Mouse (Mus musculus) midbrain, embryonic 12.5 days (tissue): ENCODE results near the gene Gba2. TPM values are rescaled to one million over a fixed set of nuclear protein-coding genes. Genes with fewer than 3 reads are reported as not detected.
"Not testable (repeated sequence)": the region's sequence is repeated elsewhere in the genome, so short reads cannot be mapped to it uniquely, and the experiment has no call there.

ENCODE experiments used
- ATAC-seq: fragments of 200-750 bp; cut with Nextera tagmentation; 2 replicates; pipeline ENCODE4 v1.8.0; 2017; ENCODE audit warnings: low read depth, moderate TSS enrichment, moderate library complexity; ENCODE audit not compliant: low FRiP score
- H3K27ac ChIP-seq: fragments of 300-500 bp; sonication (generic); replicated peaks from 2 replicates; pipeline ENCODE4 v1.5.1; 2016; ENCODE audit warnings: mild to moderate bottlenecking
- H3K27me3 ChIP-seq: fragments of 300-500 bp; sonication (generic); 2 replicates; pipeline ENCODE4 v1.6.1; 2016; ENCODE audit warnings: mild to moderate bottlenecking
- H3K36me3 ChIP-seq: fragments of 300-500 bp; sonication (generic); 2 replicates; pipeline ENCODE4 v1.6.1; 2016
- H3K4me1 ChIP-seq: fragments of 300-500 bp; sonication (generic); 2 replicates; pipeline ENCODE4 v1.6.1; 2016
- H3K4me2 ChIP-seq: fragments of 300-500 bp; sonication (generic); replicated peaks from 2 replicates; pipeline ENCODE4 v1.6.1; 2016; ENCODE audit warnings: mild to moderate bottlenecking, moderate library complexity
- H3K4me3 ChIP-seq: fragments of 300-500 bp; sonication (generic); 2 replicates; pipeline ENCODE4 v1.5.1; 2016; ENCODE audit warnings: mild to moderate bottlenecking
- H3K9ac ChIP-seq: fragments of 300-500 bp; sonication (generic); replicated peaks from 2 replicates; pipeline ENCODE4 v1.6.1; 2016; ENCODE audit warnings: mild to moderate bottlenecking, moderate library complexity
- H3K9me3 ChIP-seq: fragments of 300-500 bp; sonication (generic); 2 replicates; pipeline ENCODE4 v1.6.1; 2016; ENCODE audit warnings: mild to moderate bottlenecking
- WGBS: fragments of 180-500 bp; shearing (Covaris S2); methylation state at CpG from one replicate; pipeline ENCODE4 v1.1.7; 2016; 5-methylcytosine and 5-hydroxymethylcytosine counted together
- polyA plus RNA-seq: library from polyadenylated mRNA; unstranded; fragments of >200 nt; fragmentation: Nextera tagmentation; extraction: Ambion mirVana; gene quantifications from 2 replicates; pipeline ENCODE4 v1.2.1, GENCODE M21; 2016

Gba2 gene
- polyA plus RNA-seq, 1 experiment from 2014 or later: 49.2 TPM

DNA sequence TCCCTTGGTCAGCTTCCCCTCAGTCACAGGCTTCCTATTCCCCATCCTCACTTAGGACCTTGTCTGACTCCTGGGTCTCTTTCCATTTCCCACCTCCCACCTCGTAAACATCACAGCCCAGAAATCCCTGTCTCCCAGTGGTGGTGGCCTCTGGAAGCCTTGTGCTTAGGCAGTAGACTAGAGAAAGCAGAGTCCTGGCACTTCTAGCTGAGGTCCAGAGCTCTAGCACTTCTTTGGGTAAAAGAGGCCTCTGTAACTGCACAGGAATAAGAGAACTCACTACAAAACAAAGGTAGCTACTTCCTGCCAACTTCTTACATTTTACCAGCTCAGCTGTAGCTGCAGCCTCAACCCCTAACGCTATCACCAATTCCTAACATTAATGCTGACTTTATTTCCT is 17.7 kb downstream of the Gba2 start:
- WGBS: 47% methylated on average over 2 of the region's 2 CpGs

DNA sequence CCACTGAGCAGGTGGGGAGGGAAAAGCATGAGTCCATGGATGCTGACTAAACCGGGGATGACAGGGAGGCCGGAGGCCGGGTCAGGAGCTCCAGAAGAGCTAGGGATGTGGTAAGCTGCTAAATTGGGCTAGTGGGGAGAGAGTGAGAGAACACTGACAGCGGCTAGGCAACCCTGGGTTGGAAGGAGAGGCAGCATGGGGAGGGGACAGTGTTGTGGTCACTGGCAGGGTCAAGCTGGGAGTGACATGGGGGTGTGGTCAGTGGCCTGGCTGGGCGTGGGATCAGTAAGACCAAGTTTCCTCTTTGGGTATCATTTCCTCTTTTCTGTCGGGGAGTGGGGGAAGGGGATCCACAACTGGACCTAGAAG is 18.4 kb downstream of the Gba2 start:
- Histone ChIP-seq H3K27me3 (no peaks in the 10 kb centered on the region), H3K4me2 (peak overlapping the region; percentile 87), H3K4me1 (peaks cover 49% of the 10 kb centered on the region), H3K4me3 (no peak overlapping the region), H3K9ac (peak overlapping the region; percentile 28; the same call in 1 of the 2 replicates), H3K36me3 (peaks cover 23% of the 10 kb centered on the region), H3K27ac (no peak overlapping the region), H3K9me3 (no peaks in the 10 kb centered on the region)
- ATAC-seq: no peak
- 70% methylated on average over 5 of the region's 6 CpGs for WGBS

More for the DNA sequence above, 17.7 kb downstream of the Gba2 start:
- no peaks in the 10 kb centered on the region for H3K27me3 ChIP-seq
- H3K4me1 ChIP-seq: peaks cover 49% of the 10 kb centered on the region
- H3K4me3 ChIP-seq: peak overlapping the region; percentile 92
- H3K36me3 ChIP-seq: peaks cover 23% of the 10 kb centered on the region
- H3K9ac ChIP-seq: peak overlapping the region; percentile 93
- no peak overlapping the region for H3K27ac ChIP-seq
- no peak for ATAC-seq
- peak overlapping the region; percentile 87 for H3K4me2 ChIP-seq
- H3K9me3 ChIP-seq: no peaks in the 10 kb centered on the region

DNA sequence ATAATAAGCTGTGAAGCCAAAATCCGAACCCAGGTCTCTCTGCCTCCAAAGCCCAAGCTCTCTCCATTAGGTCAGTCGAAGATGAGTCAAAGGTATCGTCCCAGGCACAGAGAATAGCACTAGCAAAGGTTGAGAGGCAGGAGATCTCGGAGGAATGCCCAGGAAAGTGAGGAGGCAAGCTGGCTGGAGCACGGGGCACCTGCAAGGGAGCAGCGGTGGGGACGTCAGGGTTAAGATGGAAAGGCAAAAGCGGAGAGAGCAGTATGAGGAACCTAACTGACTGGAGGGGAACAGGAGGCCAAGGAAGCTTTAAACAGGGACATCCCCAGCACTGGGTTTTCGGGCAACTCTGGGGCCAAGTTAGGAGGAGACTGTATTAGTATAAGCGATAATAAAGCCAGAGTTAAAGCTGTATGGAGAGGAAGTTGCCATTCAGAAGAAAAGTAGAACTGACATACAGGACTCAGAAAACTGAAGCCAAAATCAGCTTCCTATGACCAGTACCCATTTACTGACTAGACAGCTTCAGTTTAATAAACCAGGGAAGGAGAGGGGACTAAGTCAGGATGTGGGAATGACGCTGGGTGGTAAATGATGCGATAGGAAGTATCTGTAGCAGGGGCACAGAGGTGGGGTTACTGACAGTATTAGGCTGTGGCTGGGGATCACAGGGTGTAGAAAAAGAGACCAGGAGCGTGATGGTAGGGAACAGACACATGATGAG is 19.0 kb downstream of the Gba2 start:
- peaks cover 49% of the 10 kb centered on the region for H3K4me1 ChIP-seq
- no peak overlapping the region for H3K27ac ChIP-seq
- no peak for ATAC-seq
- peak overlapping the region; percentile 28; the same call in 1 of the 2 replicates for H3K9ac ChIP-seq
- H3K27me3 ChIP-seq: no peaks in the 10 kb centered on the region
- 83% methylated on average over 13 of the region's 13 CpGs for WGBS
- H3K4me2 ChIP-seq: no peak overlapping the region
- no peaks in the 10 kb centered on the region for H3K9me3 ChIP-seq
- H3K4me3 ChIP-seq: no peak overlapping the region
- peaks cover 23% of the 10 kb centered on the region for H3K36me3 ChIP-seq

DNA sequence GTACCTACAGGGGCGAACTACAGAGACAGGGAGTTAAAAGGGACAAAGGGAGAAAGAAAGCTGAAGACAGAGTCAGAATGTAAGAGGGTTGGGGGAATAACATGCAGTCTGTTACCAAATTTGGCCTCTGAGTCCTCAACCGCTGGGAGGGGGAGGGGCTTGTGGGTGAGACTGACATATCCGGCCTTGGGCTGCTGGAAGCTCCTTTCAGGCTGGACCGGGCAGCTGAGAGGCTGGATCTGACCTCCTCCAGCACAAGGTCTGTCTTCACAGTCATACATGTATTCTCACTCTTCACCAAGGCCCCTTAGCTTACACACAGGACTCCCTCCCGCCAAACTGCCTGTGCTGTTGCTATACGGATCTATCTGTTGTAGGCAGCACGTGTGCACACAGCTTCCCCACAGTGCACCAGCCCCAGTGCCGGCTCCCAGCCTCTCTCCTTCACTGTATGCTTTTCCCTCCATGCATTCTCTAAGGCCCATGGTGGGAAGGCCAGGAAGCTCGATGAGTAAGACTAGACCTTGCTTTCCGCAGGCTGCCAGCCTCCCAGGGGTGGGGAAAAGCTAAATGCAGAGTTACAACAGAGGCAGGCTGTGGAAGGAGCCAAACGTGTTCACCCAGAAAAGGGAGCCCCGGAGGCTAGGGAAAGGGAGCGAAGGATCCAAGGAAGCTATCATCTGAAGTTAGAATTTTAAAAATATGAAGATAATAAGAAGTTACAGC is 19.9 kb downstream of the Gba2 start:
- 42% methylated on average over 13 of the region's 13 CpGs for WGBS
- Histone ChIP-seq H3K4me2 (peak overlapping the region; percentile 6; the same call in 1 of the 2 replicates), H3K9ac (peak overlapping the region; percentile 43), H3K4me3 (no peak overlapping the region), H3K4me1 (peaks cover 44% of the 10 kb centered on the region), H3K27ac (no peak overlapping the region), H3K27me3 (no peaks in the 10 kb centered on the region), H3K36me3 (peaks cover 30% of the 10 kb centered on the region), H3K9me3 (no peaks in the 10 kb centered on the region)
- no peak for ATAC-seq

DNA sequence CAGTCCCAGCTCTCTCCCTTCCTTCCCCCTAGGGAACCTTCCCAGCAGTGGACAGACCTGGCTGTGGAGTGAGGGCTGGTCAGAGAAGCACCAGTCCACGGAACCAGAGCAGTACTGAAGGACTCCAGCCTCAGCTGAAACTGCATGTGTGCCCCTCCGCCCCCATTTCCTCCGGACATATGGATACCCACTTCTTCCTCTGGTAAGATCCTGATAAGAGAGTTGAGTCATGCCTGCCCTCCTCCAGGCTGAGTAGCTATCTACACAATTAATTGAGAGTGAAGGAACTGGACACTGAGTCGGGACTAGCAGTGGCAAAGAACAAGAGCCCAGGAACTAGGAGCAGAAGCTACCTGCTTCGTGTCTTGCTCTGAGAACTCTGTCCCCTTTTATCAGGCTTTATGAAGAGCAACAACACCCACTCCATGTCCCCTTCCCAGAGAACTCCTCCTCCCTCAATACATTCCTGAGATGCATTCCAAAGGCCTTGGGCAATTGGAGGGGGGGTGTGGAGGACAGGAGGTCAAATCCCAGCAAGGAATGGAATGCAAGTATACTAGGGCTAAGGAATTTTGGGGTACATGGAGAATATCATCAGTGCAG is 20.5 kb downstream of the Gba2 start:
- Histone ChIP-seq H3K4me3 (no peak overlapping the region), H3K27me3 (no peaks in the 10 kb centered on the region), H3K27ac (no peak overlapping the region), H3K36me3 (peaks cover 37% of the 10 kb centered on the region), H3K4me2 (peak overlapping the region; percentile 6; the same call in 1 of the 2 replicates), H3K9me3 (no peaks in the 10 kb centered on the region), H3K9ac (no peak overlapping the region), H3K4me1 (peaks cover 38% of the 10 kb centered on the region)
- 62% methylated on average over 5 of the region's 5 CpGs for WGBS
- ATAC-seq: no peak

DNA sequence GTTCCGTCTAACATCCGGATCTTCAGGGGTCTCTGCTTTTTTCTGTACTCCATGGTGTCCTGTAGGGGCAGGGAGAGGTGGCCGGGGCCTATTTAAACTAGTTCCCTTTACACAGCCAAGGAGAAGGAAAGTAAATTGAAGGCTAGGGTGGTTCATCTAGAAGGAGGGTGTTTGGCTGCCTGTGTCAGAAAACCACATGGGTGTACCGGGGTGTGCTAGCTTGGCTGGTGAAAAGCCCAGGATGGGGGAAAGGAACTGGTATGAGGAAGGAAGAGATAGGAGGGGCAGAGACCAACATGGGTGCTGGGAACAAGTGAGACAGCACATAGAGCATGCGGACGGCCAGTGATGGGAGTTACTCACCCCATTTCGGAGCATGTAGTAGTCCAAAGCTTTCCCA is 22.7 kb downstream of the Gba2 start:
- Histone ChIP-seq H3K36me3 (peaks cover 59% of the 10 kb centered on the region), H3K4me3 (no peak overlapping the region), H3K9me3 (no peaks in the 10 kb centered on the region), H3K4me2 (no peak overlapping the region), H3K4me1 (peaks cover 28% of the 10 kb centered on the region), H3K27me3 (no peaks in the 10 kb centered on the region), H3K9ac (no peak overlapping the region), H3K27ac (no peak overlapping the region)
- ATAC-seq: no peak
- WGBS: 97% methylated on average over 7 of the region's 7 CpGs

DNA sequence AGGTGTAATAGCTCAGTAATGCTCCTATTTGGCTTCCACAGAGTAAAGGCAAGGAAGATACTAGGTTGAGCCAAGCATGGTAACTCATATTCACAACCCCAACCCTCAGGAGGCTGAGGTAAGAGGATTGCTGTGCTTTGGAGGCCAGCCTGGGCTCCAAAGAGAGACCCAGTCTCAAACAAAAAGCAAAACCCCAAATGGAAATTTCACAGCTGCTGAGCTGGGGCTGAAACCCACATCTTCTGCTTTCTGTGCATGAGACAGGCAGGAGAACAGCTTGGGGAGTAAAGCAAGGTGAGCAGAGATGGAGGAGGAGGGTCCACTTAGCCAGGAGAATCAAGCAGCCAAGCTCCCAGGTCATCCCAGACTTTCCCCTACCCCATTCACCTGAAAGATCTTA is 24.8 kb downstream of the Gba2 start:
- no peak overlapping the region for H3K4me3 ChIP-seq
- peaks cover 79% of the 10 kb centered on the region for H3K36me3 ChIP-seq
- H3K4me2 ChIP-seq: no peak overlapping the region
- no peaks in the 10 kb centered on the region for H3K9me3 ChIP-seq
- H3K27ac ChIP-seq: no peak overlapping the region
- peaks cover 9% of the 10 kb centered on the region for H3K4me1 ChIP-seq
- H3K27me3 ChIP-seq: no peaks in the 10 kb centered on the region
- no peak for ATAC-seq
- H3K9ac ChIP-seq: no peak overlapping the region

DNA sequence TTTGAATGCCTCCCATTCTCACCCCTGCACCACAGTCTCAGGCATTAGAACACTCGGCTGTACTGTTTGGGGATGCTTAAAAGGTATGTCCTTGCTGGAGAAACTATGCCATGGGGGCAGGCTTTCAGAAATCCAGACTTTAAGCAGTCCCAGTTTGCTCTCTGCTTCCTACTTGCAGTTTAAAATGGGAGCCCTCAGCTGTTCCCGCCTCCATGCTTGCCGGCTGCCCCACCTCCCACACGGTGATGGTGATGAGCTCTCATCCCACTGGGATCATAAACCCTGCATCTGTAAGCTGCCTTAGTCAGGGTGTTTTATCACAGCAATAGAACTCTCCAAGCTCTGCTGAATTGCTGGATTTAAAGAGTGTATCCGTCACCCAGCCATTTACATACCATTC is 26.2 kb downstream of the Gba2 start:
- 95% methylated on average over 5 of the region's 5 CpGs for WGBS
- H3K4me1 ChIP-seq: no peaks in the 10 kb centered on the region
- no peak overlapping the region for H3K9ac ChIP-seq
- no peaks in the 10 kb centered on the region for H3K9me3 ChIP-seq
- H3K4me3 ChIP-seq: no peak overlapping the region
- ATAC-seq: no peak
- no peaks in the 10 kb centered on the region for H3K27me3 ChIP-seq
- H3K36me3 ChIP-seq: peaks cover 94% of the 10 kb centered on the region
- H3K27ac ChIP-seq: no peak overlapping the region
- H3K4me2 ChIP-seq: no peak overlapping the region

DNA sequence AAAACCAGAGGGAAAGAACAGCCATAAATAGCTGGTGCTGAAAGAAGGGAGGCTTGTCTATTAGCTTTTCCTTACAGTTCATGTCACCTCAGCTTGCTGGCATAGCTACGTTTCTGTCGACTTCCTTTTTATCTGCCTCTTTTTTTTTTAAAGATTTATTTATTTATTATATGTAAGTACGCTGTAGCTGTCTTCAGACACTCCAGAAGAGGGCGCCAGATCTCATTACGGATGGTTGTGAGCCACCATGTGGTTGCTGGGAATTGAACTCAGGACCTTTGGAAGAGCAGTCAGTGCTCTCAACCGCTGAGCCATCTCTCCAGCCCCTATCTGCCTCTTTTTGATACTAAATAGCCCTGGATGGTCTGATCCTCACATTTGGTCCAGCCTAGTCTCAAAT is 26.8 kb downstream of the Gba2 start:
- H3K4me2 ChIP-seq, H3K27ac ChIP-seq, ATAC-seq, H3K9ac ChIP-seq, H3K4me3 ChIP-seq, H3K9me3 ChIP-seq, H3K4me1 ChIP-seq, H3K27me3 ChIP-seq: not testable (repeated sequence)
- WGBS: 86% methylated on average over 6 of the region's 6 CpGs
- peaks cover 99% of the 10 kb centered on the region for H3K36me3 ChIP-seq

DNA sequence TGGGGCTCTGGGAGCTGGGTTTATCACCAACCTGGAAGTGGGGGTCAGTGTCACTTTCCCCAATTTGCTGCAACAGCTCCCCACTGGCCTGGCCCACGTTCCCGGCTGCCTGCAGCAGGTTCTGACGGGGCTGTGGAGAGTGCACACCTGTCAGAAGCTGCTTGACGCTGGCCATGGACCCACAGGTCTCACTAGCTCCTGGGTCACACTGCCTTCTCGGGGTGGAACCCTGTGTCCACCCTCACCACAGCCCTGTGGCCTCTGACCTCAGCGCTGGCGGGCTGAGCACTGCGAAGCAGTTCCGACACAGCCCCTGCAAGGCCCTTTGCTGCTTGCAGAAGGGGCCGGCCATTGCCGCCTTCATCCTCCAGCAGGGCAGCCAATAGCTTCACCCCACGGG is 29.6 kb downstream of the Gba2 start:
- WGBS: 92% methylated on average over 12 of the region's 12 CpGs
- H3K9me3 ChIP-seq: no peaks in the 10 kb centered on the region

DNA sequence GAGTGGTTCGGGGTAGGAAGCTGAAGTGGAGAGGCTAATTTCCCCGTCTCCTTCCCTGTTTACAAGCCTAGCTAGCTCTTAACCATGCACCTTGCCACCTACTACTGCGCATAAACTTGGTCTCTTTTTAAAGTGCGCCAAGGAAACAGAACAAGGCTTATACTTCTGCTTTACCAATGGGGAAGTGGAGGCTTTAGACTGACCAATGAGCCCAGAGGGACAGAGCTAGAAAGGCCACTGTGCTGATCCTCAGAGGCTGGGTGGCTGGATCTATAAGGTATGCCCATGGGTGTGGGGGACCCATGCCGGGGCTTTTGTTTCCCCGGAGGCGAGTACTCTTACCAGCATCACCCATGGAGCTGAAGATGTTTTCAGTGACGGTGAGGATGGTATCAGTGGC is 31.5 kb downstream of the Gba2 start:
- no peaks in the 10 kb centered on the region for H3K27me3 ChIP-seq
- no peak overlapping the region for H3K9ac ChIP-seq
- WGBS: 97% methylated on average over 8 of the region's 8 CpGs
- no peak overlapping the region for H3K27ac ChIP-seq
- no peak overlapping the region for H3K4me3 ChIP-seq
- H3K9me3 ChIP-seq: no peaks in the 10 kb centered on the region
- peaks cover 100% of the 10 kb centered on the region for H3K36me3 ChIP-seq
- no peak overlapping the region for H3K4me2 ChIP-seq
- no peaks in the 10 kb centered on the region for H3K4me1 ChIP-seq
- no peak for ATAC-seq

More for the DNA sequence above, 29.6 kb downstream of the Gba2 start:
- Histone ChIP-seq H3K4me2 (no peak overlapping the region), H3K27me3 (no peaks in the 10 kb centered on the region), H3K27ac (no peak overlapping the region), H3K4me1 (no peaks in the 10 kb centered on the region), H3K4me3 (no peak overlapping the region), H3K36me3 (peaks cover 100% of the 10 kb centered on the region), H3K9ac (no peak overlapping the region)
- ATAC-seq: no peak

DNA sequence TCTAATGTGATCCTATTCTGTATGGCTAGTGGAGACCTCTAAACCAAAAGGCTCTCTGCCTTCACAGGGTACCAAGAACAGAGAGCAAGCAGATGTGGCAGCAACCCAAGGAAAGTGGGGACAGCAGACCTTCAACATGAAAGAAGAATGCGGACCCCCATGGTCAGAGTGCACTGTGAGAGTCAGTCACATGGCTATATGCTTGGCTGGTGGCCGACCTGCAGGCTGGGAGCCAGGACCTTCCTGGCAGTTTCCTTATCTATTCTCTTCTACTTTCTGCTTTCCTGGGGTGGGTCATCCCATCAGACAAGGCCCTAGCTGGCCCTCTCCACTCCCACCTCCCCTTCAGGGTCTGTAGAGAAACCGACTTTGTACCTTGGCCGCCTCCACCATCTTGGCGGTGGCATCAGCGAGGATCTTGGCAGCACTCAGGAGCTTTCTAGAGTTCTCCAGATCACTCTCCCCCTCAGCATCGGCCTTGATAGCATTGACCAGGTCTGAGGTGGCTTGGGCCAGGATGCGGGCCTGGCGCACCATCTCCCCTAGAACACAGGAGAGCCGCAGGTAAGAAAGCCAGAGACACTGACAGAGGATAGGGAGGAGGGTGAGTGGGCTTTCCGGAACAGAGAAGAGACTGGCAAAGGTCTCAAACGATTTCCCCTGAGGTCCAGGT is 32.2 kb downstream of the Gba2 start:
- Histone ChIP-seq H3K4me1 (no peaks in the 10 kb centered on the region), H3K9me3 (no peaks in the 10 kb centered on the region), H3K9ac (no peak overlapping the region), H3K27me3 (no peaks in the 10 kb centered on the region), H3K36me3 (peaks cover 100% of the 10 kb centered on the region), H3K27ac (no peak overlapping the region), H3K4me3 (no peak overlapping the region), H3K4me2 (no peak overlapping the region)
- no peak for ATAC-seq
- 94% methylated on average over 12 of the region's 12 CpGs for WGBS
